Mouse (Mus musculus) cerebellum, postnatal 25 days (tissue): ENCODE results near the gene Rbms3.

Experiments used
- DNase-seq, 2 experiments: peaks; one replicate each; pipeline ENCODE4 v3.0.0; 2021; ENCODE audit warnings: mixed read lengths in 2 of 2

Rbms3 gene

GRCm38 (mm10) chr9:117476753-117477152, 153.0 kb downstream of the Rbms3 start:
- DNase-seq: no peak

GRCm38 (mm10) chr9:117452816-117453215, 176.9 kb downstream of the Rbms3 start:
- DNase-seq: no peak

GRCm38 (mm10) chr9:117442611-117443010, 187.1 kb downstream of the Rbms3 start:
- no peak for DNase-seq

- no peak for DNase-seq
These were observed 193.9 kb downstream of the Rbms3 start for GRCm38 (mm10) chr9:117435856-117436255.

GRCm38 (mm10) chr9:117430670-117431069, 199.0 kb downstream of the Rbms3 start:
- no peak for DNase-seq

- no peak for DNase-seq
These were observed 200.3 kb downstream of the Rbms3 start for GRCm38 (mm10) chr9:117429217-117430105.

GRCm38 (mm10) chr9:117423259-117423658, 206.5 kb downstream of the Rbms3 start:
- no peak for DNase-seq

GRCm38 (mm10) chr9:117419874-117420485, 209.7 kb downstream of the Rbms3 start:
- no peak for DNase-seq

GRCm38 (mm10) chr9:117413181-117413580, 216.5 kb downstream of the Rbms3 start:
- no peak for DNase-seq

- DNase-seq: no peak
These were observed 217.1 kb downstream of the Rbms3 start for GRCm38 (mm10) chr9:117412584-117412983.

- DNase-seq: no peak
These were observed 225.1 kb downstream of the Rbms3 start for GRCm38 (mm10) chr9:117404621-117405020.

- DNase-seq: no peak
These were observed 229.4 kb downstream of the Rbms3 start for GRCm38 (mm10) chr9:117400262-117400671.

GRCm38 (mm10) chr9:117397071-117397470, 232.6 kb downstream of the Rbms3 start:
- DNase-seq: no peak

- DNase-seq: no peak
These were observed 233.1 kb downstream of the Rbms3 start for GRCm38 (mm10) chr9:117396586-117396985.

GRCm38 (mm10) chr9:117393626-117394525, 235.8 kb downstream of the Rbms3 start:
- peak in 1 of 2 experiments; percentile 25 for DNase-seq

- DNase-seq: no peak
These were observed 241.7 kb downstream of the Rbms3 start for GRCm38 (mm10) chr9:117388024-117388423.

- DNase-seq: no peak
These were observed 248.8 kb downstream of the Rbms3 start for GRCm38 (mm10) chr9:117380876-117381275.

- no peak for DNase-seq
These were observed 249.6 kb downstream of the Rbms3 start for GRCm38 (mm10) chr9:117380076-117380475.

- DNase-seq: no peak
These were observed 250.2 kb downstream of the Rbms3 start for GRCm38 (mm10) chr9:117379448-117379983.

- no peak for DNase-seq
These were observed 251.4 kb downstream of the Rbms3 start for GRCm38 (mm10) chr9:117378131-117378890.

- no peak for DNase-seq
These were observed 253.9 kb downstream of the Rbms3 start for GRCm38 (mm10) chr9:117375776-117376175.

GRCm38 (mm10) chr9:117373164-117373741, 256.5 kb downstream of the Rbms3 start:
- peak; percentile 12 to 14 for DNase-seq
